Mouse (Mus musculus): ENCODE data around the gene Zbtb8os. TPM values are rescaled to one million over a fixed set of nuclear protein-coding genes. Genes with fewer than 3 reads are reported as not detected.

The Zbtb8os gene
- polyA plus RNA-seq (2012; rRNA removed): 27.3 and 32.9 TPM in 2 replicates

GRCm38 (mm10) chr4:129335216-129336074 is at the start of gene Zbtb8os, which contains the start of gene Rbbp4:
Zbtb8os (plus strand) TSS chr4:129335695.
Rbbp4 (minus strand) TSS chr4:129335370.

GRCm38 (mm10) chr4:129287472-129287981 is 48.0 kb upstream of the Zbtb8os start, which contains the start of gene Sync:
Sync (plus strand) TSS chr4:129287617.

GRCm38 (mm10) chr4:129377601-129378390 is 42.3 kb downstream of the Zbtb8os start, which contains the start of gene Zbtb8a:
Zbtb8a (minus strand) TSS chr4:129378116.

Other genes with a start within 250 kb of the Zbtb8os start
- gene Tmem54, start 230.1 kb upstream of the Zbtb8os start, polyA plus RNA-seq (2012; rRNA removed): 0.10 and 1.6 TPM in 2 replicates
- gene Hpca, start 213.7 kb upstream of the Zbtb8os start, polyA plus RNA-seq (2012; rRNA removed): 40.4 and 49.1 TPM in 2 replicates
- gene Fndc5, start 198.7 kb upstream of the Zbtb8os start, polyA plus RNA-seq (2012; rRNA removed): 5.7 and 10.2 TPM in 2 replicates
- 32.3 and 35.0 TPM in 2 replicates for gene S100pbp, start 146.0 kb upstream of the Zbtb8os start, polyA plus RNA-seq (2012; rRNA removed)
- 71.3 and 71.4 TPM in 2 replicates for gene Yars, start 145.9 kb upstream of the Zbtb8os start, polyA plus RNA-seq (2012; rRNA removed)
- gene C77080, start 74.3 kb upstream of the Zbtb8os start, polyA plus RNA-seq (2012; rRNA removed): 9.8 and 13.8 TPM in 2 replicates
- gene Sync, start 48.1 kb upstream of the Zbtb8os start, polyA plus RNA-seq (2012; rRNA removed): 0.48 and 1.6 TPM in 2 replicates
- 115 and 134 TPM in 2 replicates for gene Rbbp4, start 325 bp upstream of the Zbtb8os start, polyA plus RNA-seq (2012; rRNA removed)
- gene Zbtb8a, start 42.4 kb downstream of the Zbtb8os start, polyA plus RNA-seq (2012; rRNA removed): 16.9 and 18.8 TPM in 2 replicates
- gene Zbtb8b, start 105.2 kb downstream of the Zbtb8os start, polyA plus RNA-seq (2012; rRNA removed): 5.6 and 6.8 TPM in 2 replicates
- 28.6 and 30.8 TPM in 2 replicates for gene Bsdc1, start 125.9 kb downstream of the Zbtb8os start, polyA plus RNA-seq (2012; rRNA removed)
- gene Tssk3, start 155.3 kb downstream of the Zbtb8os start, polyA plus RNA-seq (2012; rRNA removed): 0.14 and 0.18 TPM in 2 replicates
- 0.26 TPM in 1 of 2 replicates, not detected in the other for gene Fam229a, start 155.5 kb downstream of the Zbtb8os start, polyA plus RNA-seq (2012; rRNA removed)
- 1,353 and 1,492 TPM in 2 replicates for gene Marcksl1, start 177.9 kb downstream of the Zbtb8os start, polyA plus RNA-seq (2012; rRNA removed)
- 147 and 152 TPM in 2 replicates for gene Hdac1, start 207.0 kb downstream of the Zbtb8os start, polyA plus RNA-seq (2012; rRNA removed)
- gene Lck, start 237.9 kb downstream of the Zbtb8os start, polyA plus RNA-seq (2012; rRNA removed): 9.5 TPM in 2 replicates
- gene Fam167b, start 242.9 kb downstream of the Zbtb8os start, polyA plus RNA-seq (2012; rRNA removed): 0.92 and 2.0 TPM in 2 replicates